Mouse (Mus musculus) stomach, embryonic 14.5 days (tissue): Measurements from ENCODE around the gene Gm20458. TPM values are rescaled to one million over a fixed set of nuclear protein-coding genes. Genes with fewer than 3 reads are reported as not detected.

Experiments
- ATAC-seq: fragments of 200-750 bp; cut with Nextera tagmentation; 2 replicates; pipeline ENCODE4 v1.8.0; 2017; ENCODE audit warnings: low read depth, moderate TSS enrichment; ENCODE audit not compliant: insufficient number of reproducible peaks, insufficient read depth, low FRiP score
- H3K27ac ChIP-seq: fragments of 300-500 bp; sonication (generic); 2 replicates; pipeline ENCODE4 v1.5.1; 2014; ENCODE audit warnings: mild to moderate bottlenecking, low read length, moderate library complexity, mixed read lengths
- H3K27me3 ChIP-seq: fragments of 300-500 bp; sonication (generic); 2 replicates; pipeline ENCODE4 v1.6.1; 2014; ENCODE audit warnings: low read length, control low read depth, mixed read lengths; ENCODE audit not compliant: control insufficient read depth, insufficient read depth
- H3K36me3 ChIP-seq: fragments of 300-500 bp; sonication (generic); 2 replicates; pipeline ENCODE4 v1.6.1; 2014; ENCODE audit warnings: mild to moderate bottlenecking, control low read depth, low read length, moderate library complexity, mixed read lengths; ENCODE audit not compliant: control insufficient read depth, insufficient read depth
- H3K4me1 ChIP-seq: fragments of 300-500 bp; sonication (generic); 2 replicates; pipeline ENCODE4 v1.6.1; 2014; ENCODE audit warnings: low read length, control low read depth, mixed read lengths; ENCODE audit not compliant: control insufficient read depth, insufficient read depth
- H3K4me2 ChIP-seq: fragments of 300-500 bp; sonication (generic); replicated peaks from 2 replicates; pipeline ENCODE4 v1.6.1; 2014; ENCODE audit warnings: low read depth, low read length, control low read depth
- H3K4me3 ChIP-seq: fragments of 300-500 bp; sonication (generic); 2 replicates; pipeline ENCODE4 v1.5.1; 2014; ENCODE audit warnings: low read depth, low read length, control low read depth
- H3K9ac ChIP-seq: fragments of 300-500 bp; sonication (generic); replicated peaks from 2 replicates; pipeline ENCODE4 v1.6.1; 2014; ENCODE audit warnings: low read depth, mild to moderate bottlenecking, control low read depth, low read length, moderate library complexity, mixed read lengths
- H3K9me3 ChIP-seq: fragments of 300-500 bp; sonication (generic); 2 replicates; pipeline ENCODE4 v1.6.1; 2016; ENCODE audit warnings: low read depth, low read length, control low read depth; ENCODE audit not compliant: control insufficient read depth
- WGBS: fragments of 180-500 bp; shearing (Covaris S2); extraction: QIAGEN DNeasy Blood & Tissue Kit; methylation state at CpG from one replicate; pipeline ENCODE4 v1.1.7; 2014; 5-methylcytosine and 5-hydroxymethylcytosine counted together
- polyA plus RNA-seq: library from polyadenylated mRNA; unstranded; fragments of >200 nt; fragmentation: Nextera tagmentation; extraction: Ambion mirVana; gene quantifications from 2 replicates; pipeline ENCODE4 v1.2.1, GENCODE M21; 2014

Gm20458 gene
- polyA plus RNA-seq, 1 experiment from 2014 or later: 7.0 TPM

DNA sequence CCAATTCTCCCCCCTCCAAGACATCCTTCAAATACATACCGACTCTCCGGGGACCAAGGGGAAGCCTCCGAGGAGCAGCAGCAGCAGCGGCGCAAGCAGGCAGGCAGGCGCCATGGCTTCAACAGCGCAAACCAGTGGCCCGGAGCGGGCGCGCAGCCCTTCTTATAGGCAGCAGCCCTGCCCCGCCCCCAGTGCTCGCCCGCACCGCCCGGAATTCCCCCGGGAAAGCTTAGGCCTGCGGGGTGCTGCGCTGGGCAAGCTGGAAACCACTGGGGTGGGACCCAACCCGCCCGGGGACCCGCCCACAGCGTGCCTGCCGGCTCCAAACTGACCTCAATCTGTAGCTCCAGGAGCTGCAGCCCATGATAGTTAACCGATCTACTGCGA is 17.7 kb upstream of the Gm20458 start:
- Histone ChIP-seq H3K9ac (peak overlapping the region; percentile 82), H3K4me2 (peak overlapping the region; percentile 65), H3K9me3 (no peaks in the 10 kb centered on the region), H3K27me3 (no peaks in the 10 kb centered on the region), H3K27ac (peak overlapping the region; percentile 69), H3K4me3 (peak overlapping the region; percentile 64), H3K4me1 (peaks cover 28% of the 10 kb centered on the region; the same call in 1 of the 2 replicates), H3K36me3 (no peaks in the 10 kb centered on the region)
- ATAC-seq: peak; percentile 94
- WGBS: under 1% methylated on average over 24 of the region's 26 CpGs

DNA sequence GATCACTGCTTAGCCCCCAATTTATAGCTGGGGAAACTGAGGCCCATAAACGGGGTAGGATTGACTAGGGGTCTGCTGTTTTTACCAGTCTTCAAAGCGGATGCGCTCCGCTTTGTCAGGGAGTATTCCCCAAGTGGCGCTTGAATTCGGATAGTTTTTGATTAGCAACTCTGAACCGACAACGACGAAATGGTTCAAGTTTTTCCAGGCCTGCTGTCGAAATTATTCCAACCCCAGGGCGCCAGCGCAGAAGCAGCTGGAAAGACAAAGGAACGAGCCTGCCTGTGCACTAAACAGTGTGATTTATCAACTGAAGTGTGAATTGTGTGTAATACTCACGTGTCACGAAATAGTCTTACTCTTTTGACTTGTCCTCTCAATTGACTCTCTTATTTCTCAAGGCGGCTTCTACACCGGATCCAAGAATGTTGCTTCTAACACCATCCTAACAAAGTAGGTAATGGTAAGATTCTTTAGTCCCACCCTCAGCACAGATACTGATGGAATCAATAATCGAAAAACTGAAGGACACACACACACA is 17.2 kb upstream of the Gm20458 start, which contains the start of gene Sdc4:
Sdc4 (minus strand) TSS at position 428 of the 541 bp plus-strand sequence.
- Histone ChIP-seq H3K4me1 (peaks cover 26% of the 10 kb centered on the region; the same call in 1 of the 2 replicates), H3K4me2 (peak within 1 kb of the TSS; percentile 65), H3K9me3 (no peaks in the 10 kb centered on the region), H3K36me3 (no peaks in the 10 kb centered on the region), H3K27me3 (no peaks in the 10 kb centered on the region), H3K9ac (peak within 1 kb of the TSS; percentile 82), H3K27ac (peak within 1 kb of the TSS; percentile 69), H3K4me3 (peak within 1 kb of the TSS; percentile 64)
- no peak; the same call in 1 of the 2 replicates for ATAC-seq
- 10% methylated on average over 18 of the region's 18 CpGs for WGBS

DNA sequence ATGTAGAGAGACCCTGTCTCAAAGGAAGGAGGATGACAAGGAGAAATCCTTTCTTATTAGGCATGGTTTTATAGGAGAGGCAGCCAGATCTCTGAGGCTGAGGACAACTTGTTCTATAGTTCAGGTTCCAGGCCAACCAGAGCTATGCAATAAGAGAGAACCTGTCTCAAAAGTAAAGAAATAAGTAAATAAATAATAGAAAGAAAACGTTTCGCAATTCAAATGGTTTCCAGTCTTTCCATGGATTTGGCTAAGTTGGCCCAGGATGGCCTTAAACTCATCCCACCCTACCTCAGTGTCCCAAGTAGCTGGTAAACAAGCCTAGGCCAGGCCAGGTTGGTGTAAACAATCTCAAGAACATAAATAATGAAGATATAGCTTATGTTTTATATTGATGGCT is 16.1 kb upstream of the Gm20458 start:
- Histone ChIP-seq H3K4me2 (no peak overlapping the region), H3K4me1 (peaks cover 18% of the 10 kb centered on the region; the same call in 1 of the 2 replicates), H3K9me3 (no peaks in the 10 kb centered on the region), H3K36me3 (no peaks in the 10 kb centered on the region), H3K4me3 (no peak overlapping the region), H3K27ac (no peak overlapping the region), H3K27me3 (no peaks in the 10 kb centered on the region), H3K9ac (no peak overlapping the region)
- 70% methylated on average over 2 of the region's 2 CpGs for WGBS
- no peak for ATAC-seq

DNA sequence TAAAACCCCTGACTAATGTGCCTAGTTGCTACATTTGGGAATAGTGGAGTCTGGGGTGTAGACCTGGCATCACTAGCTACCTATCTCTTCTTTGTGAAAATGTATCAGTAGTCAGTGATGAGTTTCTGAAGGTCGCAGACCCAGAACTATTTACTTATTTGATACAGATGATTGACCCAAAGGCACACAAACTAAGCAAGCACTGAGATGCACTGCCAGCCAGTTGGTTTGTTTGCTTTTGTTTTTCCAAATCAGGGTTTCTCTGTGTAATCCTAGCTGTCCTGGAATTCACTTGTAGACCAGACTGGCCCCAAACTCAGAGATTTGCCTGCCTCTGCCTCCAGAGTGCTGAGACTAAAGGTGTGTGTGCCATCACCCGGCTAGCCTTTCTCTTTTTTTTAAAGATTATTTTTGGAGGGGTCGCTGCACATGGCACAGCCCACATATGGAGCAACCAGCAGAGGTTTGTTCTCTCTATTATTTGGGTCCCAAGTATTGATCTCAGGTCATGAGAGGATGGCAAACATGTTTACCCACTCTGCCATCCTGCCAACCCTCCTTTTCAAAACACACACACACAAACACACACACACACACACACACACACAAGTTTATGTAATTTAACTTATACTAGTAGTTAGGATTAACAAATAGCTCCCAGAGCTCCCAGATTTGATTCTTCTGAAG is 15.2 kb upstream of the Gm20458 start:
- no peak overlapping the region for H3K9ac ChIP-seq
- H3K27ac ChIP-seq: no peak overlapping the region
- peaks cover 11% of the 10 kb centered on the region; the same call in 1 of the 2 replicates for H3K4me1 ChIP-seq
- no peak overlapping the region for H3K4me2 ChIP-seq
- no peak for ATAC-seq
- H3K9me3 ChIP-seq: no peaks in the 10 kb centered on the region
- 71% methylated on average over 3 of the region's 3 CpGs for WGBS
- H3K36me3 ChIP-seq: no peaks in the 10 kb centered on the region
- no peaks in the 10 kb centered on the region for H3K27me3 ChIP-seq
- no peak overlapping the region for H3K4me3 ChIP-seq

DNA sequence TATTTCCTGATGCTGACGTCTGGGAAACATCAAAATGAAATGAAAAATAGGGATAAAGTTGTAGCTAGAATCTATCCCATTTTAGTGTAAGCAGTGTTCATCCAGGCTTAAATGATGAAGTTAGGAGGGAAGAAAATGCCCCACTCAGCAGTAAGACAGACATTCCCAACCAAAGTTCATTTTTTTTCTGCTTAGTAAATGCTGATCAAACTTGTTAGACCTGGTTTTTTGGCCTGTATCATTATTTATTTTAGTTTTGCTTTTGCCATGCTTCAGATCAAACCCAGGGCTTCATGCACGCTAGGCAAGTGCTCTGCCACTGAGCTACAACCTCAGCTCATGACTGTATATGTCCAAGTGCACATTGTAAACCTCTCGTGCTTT is 14.7 kb upstream of the Gm20458 start:
- Histone ChIP-seq H3K9ac (no peak overlapping the region), H3K36me3 (no peaks in the 10 kb centered on the region), H3K4me2 (no peak overlapping the region), H3K27ac (no peak overlapping the region), H3K4me3 (no peak overlapping the region), H3K27me3 (no peaks in the 10 kb centered on the region), H3K9me3 (no peaks in the 10 kb centered on the region), H3K4me1 (peaks cover 11% of the 10 kb centered on the region; the same call in 1 of the 2 replicates)
- ATAC-seq: no peak
- WGBS: 67% methylated on average over 3 of the region's 3 CpGs

DNA sequence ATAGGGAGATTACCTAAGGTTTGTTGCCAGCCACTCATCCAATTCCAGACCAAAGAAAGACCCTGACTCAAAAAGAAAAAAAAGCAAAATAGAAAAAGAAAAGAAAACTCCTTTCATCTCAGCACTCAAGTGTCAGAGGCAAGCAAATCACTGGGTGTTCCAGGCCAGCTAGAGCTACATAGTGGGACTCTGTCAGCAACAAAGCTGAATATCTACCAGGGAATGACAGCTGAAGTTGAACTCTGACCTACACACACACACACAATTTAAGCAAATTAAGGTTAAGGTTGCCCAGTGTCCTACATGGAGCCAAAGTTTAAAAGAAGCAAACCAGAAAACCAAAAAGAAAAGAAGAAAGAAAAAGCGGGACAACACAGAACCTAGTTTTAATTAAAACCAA is 12.6 kb upstream of the Gm20458 start:
- Histone ChIP-seq H3K9ac (no peak overlapping the region), H3K27ac (no peak overlapping the region), H3K4me3 (no peak overlapping the region), H3K36me3 (no peaks in the 10 kb centered on the region), H3K4me2 (no peak overlapping the region), H3K9me3 (no peaks in the 10 kb centered on the region), H3K4me1 (peaks cover 6% of the 10 kb centered on the region; the same call in 1 of the 2 replicates), H3K27me3 (no peaks in the 10 kb centered on the region)
- WGBS: 90% methylated on average over 1 of the region's 1 CpGs
- ATAC-seq: no peak

DNA sequence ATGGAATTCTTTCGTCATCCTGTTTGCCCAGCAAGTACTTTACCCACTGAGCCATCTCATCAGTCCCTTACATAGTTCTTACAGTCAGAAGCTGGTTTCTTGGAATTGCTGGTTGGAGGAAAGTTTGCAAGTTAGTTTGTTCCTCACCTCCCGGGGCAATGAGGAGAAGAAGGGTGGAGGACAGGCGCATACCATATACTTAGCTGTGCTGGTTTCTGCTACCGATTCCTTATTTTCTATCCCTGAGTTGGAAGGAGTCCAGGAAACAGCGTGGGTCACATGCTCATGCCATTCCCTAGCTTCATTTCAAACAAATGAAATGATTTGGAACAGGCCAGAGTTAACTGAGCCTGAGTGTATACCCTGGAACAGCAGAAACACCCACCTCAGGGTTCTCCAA is 11.8 kb upstream of the Gm20458 start:
- Histone ChIP-seq H3K27me3 (no peaks in the 10 kb centered on the region), H3K36me3 (no peaks in the 10 kb centered on the region), H3K27ac (no peak overlapping the region), H3K4me2 (no peak overlapping the region), H3K4me1 (no peaks in the 10 kb centered on the region; the same call in 1 of the 2 replicates), H3K9ac (no peak overlapping the region), H3K4me3 (no peak overlapping the region), H3K9me3 (no peaks in the 10 kb centered on the region)
- 63% methylated on average over 5 of the region's 5 CpGs for WGBS
- no peak for ATAC-seq

DNA sequence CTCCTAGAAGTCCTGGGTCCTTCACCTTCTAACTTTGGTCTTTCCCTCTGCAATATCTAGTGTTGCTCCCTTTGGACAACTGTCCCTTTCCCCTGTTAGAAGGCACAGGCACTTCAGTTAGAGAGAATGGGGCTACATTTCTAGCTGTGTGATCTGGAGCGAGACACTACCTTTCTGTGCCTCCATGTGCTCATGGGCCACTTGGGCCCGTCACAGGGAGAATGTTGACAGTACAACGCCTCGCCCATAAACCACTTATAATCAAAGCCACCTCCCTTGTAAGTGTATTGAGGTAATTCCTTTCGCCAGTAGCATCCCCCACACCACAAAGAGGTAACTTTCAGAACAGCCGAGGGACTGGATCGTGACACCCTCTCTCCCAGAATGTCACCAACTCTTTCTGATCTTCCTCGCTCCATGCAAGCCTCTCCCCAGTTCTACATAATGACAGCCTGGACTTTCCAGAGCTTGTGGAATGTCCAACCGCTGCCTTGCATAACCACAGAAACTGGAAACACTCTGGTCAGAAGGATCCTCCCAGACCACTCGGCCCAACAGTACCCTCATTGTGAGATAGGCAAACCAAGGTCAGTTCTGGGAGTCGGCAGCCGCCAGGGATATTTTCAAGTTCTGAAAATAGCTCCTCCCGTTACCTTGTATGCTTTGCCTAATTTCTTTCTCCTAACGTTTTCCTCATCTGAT is 11.3 kb upstream of the Gm20458 start:
- no peak overlapping the region for H3K27ac ChIP-seq
- ATAC-seq: no peak

More for the DNA sequence above, 11.3 kb upstream of the Gm20458 start:
- Histone ChIP-seq H3K36me3 (no peaks in the 10 kb centered on the region), H3K27me3 (no peaks in the 10 kb centered on the region), H3K4me1 (no peaks in the 10 kb centered on the region), H3K9me3 (no peaks in the 10 kb centered on the region), H3K4me2 (no peak overlapping the region), H3K9ac (no peak overlapping the region), H3K4me3 (no peak overlapping the region)
- WGBS: 72% methylated on average over 14 of the region's 14 CpGs
